Mouse (Mus musculus): ENCODE measurements at regions not wholly inside any gene's neighbourhood (a gene's known extent, or its start where the extent isn't known, plus 50 kb on each side); places are given as distances from the start of the nearest gene placed in this dataset.

GRCm38 (mm10) chr13:25899871-25900270 lies 629.6 kb upstream of the Nrsn1 start:
- peak; percentile 34 for DNase-seq (ENCODE audit: low read depth, low spot score)

DNA sequence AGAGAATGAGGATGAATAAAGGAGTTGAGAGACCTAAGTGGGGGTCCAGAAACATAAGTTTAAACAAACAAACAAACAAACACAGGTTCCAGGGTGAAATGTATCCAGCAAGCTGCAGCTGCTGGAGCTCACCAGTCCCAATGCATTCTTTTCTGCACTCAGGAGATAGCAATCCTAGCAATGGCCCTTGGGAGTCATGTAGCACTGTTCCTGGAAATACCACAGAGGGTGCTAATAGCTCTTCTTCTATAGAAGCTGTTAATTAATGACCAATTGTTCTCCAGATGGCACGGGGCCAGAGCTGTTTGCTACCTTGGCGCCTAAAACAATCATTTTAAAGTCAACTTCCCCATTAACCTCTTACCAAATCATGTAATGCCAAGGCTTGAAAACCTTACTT lies 622.8 kb upstream of the Nrsn1 start:
- no peak for DNase-seq (ENCODE audit: low read depth, low spot score)

DNA sequence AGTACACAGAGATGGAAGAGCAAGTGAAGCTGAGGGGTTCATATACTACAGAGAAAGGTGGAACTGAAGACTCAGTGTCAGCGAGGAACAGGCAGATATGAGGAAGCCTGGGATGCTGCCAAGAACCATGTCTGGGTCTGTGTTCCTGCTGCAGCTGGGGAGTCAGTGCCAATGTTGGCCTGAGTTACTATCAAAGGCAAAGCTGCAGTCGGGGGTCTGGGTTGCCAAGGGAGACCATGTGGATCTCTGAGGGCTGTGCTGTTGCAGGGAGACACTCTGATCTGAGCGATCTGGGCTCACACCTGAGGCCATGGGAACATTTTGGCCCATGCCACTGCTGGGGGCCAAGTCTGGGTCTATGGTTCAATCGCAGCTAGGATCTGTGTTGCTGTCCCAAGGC lies 612.5 kb upstream of the Nrsn1 start:
- DNase-seq (ENCODE audit: low read depth, low spot score), result no peak

DNA sequence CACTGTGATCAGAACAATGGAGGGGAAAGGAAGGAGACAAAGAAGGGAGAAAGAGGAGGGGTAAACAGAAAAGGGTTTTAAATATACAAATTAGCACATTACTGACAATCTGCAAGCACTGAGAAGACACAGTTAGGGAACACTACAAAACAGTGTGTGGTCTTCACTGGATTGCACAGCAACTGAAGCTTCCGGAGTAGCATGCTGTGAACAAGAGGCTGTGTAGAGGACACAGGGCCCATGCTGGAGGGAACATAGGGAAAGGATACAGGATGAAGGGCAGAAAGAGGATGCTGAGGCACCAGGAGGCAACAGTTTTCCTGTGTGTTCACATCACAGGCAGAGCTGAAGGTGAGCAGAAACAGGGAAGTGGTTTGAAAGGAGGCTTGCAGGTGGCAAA lies 598.6 kb upstream of the Nrsn1 start:
- DNase-seq (ENCODE audit: low read depth, low spot score), result no peak

- no peak for DNase-seq (ENCODE audit: low read depth, low spot score)
Observed at GRCm38 (mm10) chr13:25858207-25858606, 587.9 kb upstream of the Nrsn1 start.

DNA sequence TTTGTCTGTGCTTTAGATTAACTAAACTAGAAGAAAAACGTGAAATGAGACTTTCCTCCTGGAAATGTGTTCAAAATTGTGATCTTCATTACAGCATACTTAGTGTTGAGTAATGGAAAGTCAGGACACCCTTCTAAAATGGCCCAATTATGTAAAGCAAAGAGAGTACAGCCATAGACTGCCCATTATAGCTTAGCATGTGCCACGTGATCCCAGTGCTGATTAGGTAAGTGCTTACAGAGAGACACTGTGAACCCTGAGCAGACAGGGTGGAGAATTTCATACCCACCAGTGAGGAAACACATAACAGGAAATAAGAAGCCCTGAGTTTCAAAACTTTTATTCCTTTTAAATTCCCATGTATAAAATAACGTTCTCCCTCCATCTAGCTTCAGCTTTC lies 587.3 kb upstream of the Nrsn1 start:
- DNase-seq (ENCODE audit: low read depth, low spot score), result no peak

GRCm38 (mm10) chr13:25857096-25857495 lies 586.8 kb upstream of the Nrsn1 start:
- DNase-seq (ENCODE audit: low read depth, low spot score), result no peak

DNA sequence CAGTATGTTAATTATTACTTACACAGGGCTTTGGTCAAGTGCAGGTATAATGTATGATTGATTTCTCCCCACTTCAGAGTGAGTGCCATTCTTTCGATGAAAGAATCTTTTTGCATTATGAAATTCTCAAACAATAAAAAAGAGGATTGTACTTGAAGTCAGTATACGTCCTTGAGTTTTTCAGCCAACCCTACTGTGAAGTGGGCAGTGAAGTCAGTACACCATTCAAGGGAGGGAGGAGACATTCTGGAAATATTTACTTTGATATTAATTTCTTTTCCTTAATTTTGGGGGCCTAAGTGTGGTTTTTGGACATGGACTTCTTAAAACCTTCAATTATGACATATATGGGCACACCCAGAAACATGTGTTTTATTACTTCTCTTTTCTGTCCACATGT lies 586.2 kb upstream of the Nrsn1 start:
- DNase-seq (ENCODE audit: low read depth, low spot score), result no peak

DNA sequence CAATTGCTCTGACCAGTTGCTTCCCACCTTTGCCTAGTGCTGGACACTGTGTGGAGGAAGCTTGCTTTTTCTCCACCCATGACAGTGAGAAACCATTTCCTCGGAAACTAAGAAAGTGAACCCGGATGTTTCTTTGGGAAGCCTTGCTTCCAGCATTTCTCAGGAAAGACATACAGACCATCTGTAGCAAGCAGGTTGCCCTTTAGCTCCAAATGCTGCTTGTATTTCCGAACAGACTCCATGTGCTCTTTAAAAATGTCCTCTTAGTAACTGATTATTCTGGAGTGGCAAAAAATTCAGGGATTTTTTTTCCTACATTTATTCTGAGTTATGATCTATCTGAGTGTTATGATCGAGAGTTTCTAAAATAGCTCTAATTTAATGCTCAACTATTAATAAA lies 577.9 kb upstream of the Nrsn1 start:
- DNase-seq (ENCODE audit: low read depth, low spot score), result no peak

DNA sequence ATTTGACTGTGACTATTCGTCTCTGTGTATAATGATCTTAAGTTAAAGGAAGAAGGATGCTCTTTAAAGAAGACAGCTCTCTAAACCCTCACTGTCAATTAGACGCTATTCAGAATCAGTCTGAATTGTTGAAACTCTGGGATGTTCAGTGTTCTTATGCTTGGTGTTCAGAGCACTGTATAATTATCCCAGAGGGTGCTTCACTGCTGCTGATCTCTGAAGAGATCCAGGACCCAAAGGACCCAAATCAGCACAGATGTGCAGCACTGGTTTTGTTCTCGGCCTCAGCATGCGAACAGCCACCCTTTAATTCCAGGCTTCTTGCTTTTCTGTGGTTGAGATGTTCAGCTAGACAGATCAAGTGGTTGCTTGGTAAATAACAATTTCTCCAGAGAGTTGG lies 567.9 kb upstream of the Nrsn1 start:
- DNase-seq (ENCODE audit: low read depth, low spot score), result no peak

- DNase-seq (ENCODE audit: low read depth, low spot score), result no peak
Observed at GRCm38 (mm10) chr13:25829146-25829924, 559.0 kb upstream of the Nrsn1 start.

- no peak for DNase-seq (ENCODE audit: low read depth, low spot score)
Observed at GRCm38 (mm10) chr13:25808564-25809253, 538.4 kb upstream of the Nrsn1 start.

DNA sequence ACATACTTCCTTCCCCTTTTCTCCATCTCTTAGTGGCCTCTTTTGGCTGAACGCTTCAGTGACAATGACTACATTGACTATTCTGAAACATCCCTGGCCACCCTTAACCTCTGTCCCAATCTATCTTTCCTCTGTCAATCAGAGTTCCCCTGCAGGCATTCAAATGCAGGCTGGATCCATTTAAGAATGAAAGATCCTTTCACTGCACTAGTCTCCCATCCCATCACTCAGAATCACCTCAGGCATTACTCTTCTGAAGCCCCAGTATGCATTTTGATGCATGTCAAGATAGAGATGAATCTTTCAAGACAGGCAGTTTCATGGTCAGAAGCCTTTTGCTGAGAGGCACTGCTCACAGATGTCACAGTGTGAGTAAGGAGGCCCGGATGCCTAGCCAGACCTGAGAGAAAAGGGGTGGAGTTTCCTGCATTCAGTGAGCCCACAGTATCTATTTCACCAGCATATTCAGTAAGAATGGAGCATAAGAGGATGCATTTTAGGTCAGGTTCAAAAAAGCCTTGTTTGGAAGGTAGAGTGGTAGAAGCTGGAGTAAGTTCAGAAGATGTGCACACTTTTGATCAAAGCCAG lies 523.0 kb upstream of the Nrsn1 start:
- no peak for DNase-seq (ENCODE audit: low read depth, low spot score)

GRCm38 (mm10) chr13:25781161-25781560 lies 510.9 kb upstream of the Nrsn1 start:
- no peak for DNase-seq (ENCODE audit: low read depth, low spot score)

GRCm38 (mm10) chr13:25777706-25778105 lies 507.4 kb upstream of the Nrsn1 start:
- DNase-seq (ENCODE audit: low read depth, low spot score), result no peak

GRCm38 (mm10) chr13:25774586-25775182 lies 504.4 kb upstream of the Nrsn1 start:
- DNase-seq (ENCODE audit: low read depth, low spot score), result no peak

GRCm38 (mm10) chr13:25754515-25755105 lies 484.3 kb upstream of the Nrsn1 start:
- no peak for DNase-seq (ENCODE audit: low read depth, low spot score)

DNA sequence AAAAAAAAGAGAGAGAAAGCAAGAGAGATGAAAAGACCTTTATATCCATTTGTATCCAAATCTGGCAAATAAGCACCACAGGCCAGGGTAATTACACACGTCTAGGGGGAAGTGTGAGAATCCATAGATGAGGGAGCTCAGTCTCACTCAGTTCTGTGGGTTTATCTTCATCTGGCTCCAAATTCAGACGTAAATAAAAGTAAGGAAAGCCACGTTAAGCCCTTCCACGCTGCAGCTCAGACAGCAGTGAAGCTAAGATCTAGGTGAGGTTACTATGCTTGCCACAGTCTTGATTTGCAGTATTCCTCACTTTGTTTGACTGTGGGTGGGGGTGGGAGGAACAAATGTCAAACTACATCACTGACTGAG lies 481.1 kb upstream of the Nrsn1 start:
- DNase-seq (ENCODE audit: low read depth, low spot score), result no peak

- DNase-seq (ENCODE audit: low read depth, low spot score), result no peak
Observed at GRCm38 (mm10) chr13:25750460-25751408, 480.4 kb upstream of the Nrsn1 start.

DNA sequence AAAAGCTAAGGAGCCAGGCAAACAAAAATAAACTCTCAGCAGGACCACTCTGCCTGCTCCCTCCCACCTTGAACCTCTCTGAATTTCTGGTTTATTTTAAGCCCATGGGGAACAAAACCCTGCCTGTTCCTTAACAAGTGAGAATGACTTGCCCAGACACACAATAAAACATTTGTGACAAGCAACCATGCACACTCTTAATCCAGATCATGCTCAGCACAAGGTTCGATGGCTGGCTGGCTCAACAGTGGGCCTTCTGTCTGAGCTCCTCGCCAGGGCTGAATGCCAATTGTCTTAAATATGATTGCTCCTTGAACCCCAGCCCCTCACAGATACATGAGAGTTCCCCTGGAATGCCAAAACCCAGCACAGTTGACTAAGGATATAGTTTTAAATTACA lies 468.3 kb upstream of the Nrsn1 start:
- no peak for DNase-seq (ENCODE audit: low read depth, low spot score)

DNA sequence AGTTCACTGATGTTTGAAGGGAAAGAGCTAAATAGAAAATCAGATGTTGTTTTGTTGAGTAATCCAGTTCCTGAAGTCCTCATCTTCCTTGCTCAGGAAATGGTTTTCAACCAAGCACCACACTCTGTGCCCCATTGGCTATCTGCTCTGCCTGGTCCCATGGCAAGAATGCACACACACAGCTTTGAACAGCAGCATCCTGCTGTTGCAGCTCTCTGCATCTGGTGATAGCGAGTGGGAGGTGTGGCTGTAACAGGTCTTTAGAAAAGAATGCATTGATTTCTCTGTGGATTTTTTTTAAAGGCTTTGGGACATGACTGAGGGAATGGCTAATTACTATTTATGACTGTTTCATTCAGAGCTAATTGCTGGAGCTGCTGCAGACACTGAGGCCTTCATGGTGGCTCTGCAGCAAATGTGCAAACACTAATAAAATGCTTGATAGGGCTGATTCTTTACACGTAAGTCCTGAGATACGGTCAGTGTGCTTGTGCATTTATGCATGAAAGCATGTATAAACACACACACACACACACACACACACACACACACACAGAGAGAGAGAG lies 459.1 kb upstream of the Nrsn1 start:
- DNase-seq (ENCODE audit: low read depth, low spot score), result no peak
